Mouse (Mus musculus) mature B cell (primary cell): ENCODE measurements around the gene Aar2.
"Not testable (repeated sequence)": the region's sequence is repeated elsewhere in the genome, so short reads cannot be mapped to it uniquely, and the experiment has no call there.

Source experiments
- in situ Hi-C: fragments of 300-500 bp; cut with MboI; formaldehyde crosslinking; loops from 2 replicates; pipeline ENCODE4 v1.14.3; 2019

Gene Aar2

GRCm38 (mm10) chr2:156547123-156547891 lies at the start of gene Aar2:
Gene Aar2 (plus strand): TSS chr2:156547584.
- in situ Hi-C loops = no loop called here

GRCm38 (mm10) chr2:156497915-156498314 lies 49.5 kb upstream of the Aar2 start:
- in situ Hi-C loops = no loop called here

- in situ Hi-C loops = no loop called here
Observed at GRCm38 (mm10) chr2:156501025-156501424, 46.4 kb upstream of the Aar2 start.

GRCm38 (mm10) chr2:156505533-156505932 lies 41.9 kb upstream of the Aar2 start:
- in situ Hi-C loops = no loop called here

- in situ Hi-C loops = no loop called here
Observed at GRCm38 (mm10) chr2:156512028-156512427, 35.4 kb upstream of the Aar2 start.

GRCm38 (mm10) chr2:156512561-156512960 lies 34.8 kb upstream of the Aar2 start:
- in situ Hi-C loops = no loop called here

- in situ Hi-C loops = no loop called here
Observed at GRCm38 (mm10) chr2:156515102-156515501, 32.3 kb upstream of the Aar2 start.

- in situ Hi-C loops = no loop called here
Observed at GRCm38 (mm10) chr2:156515565-156516185, 31.7 kb upstream of the Aar2 start.

- in situ Hi-C loops = not testable (repeated sequence)
Observed at GRCm38 (mm10) chr2:156516678-156517077, 30.7 kb upstream of the Aar2 start.

GRCm38 (mm10) chr2:156518306-156518705 lies 29.1 kb upstream of the Aar2 start:
- in situ Hi-C loops = no loop called here

- in situ Hi-C loops = no loop called here
Observed at GRCm38 (mm10) chr2:156519584-156519983, 27.8 kb upstream of the Aar2 start.

- in situ Hi-C loops = no loop called here
Observed at GRCm38 (mm10) chr2:156522994-156523393, 24.4 kb upstream of the Aar2 start.

- in situ Hi-C loops = no loop called here
Observed at GRCm38 (mm10) chr2:156524078-156524477, 23.3 kb upstream of the Aar2 start.

GRCm38 (mm10) chr2:156529726-156530125 lies 17.7 kb upstream of the Aar2 start:
- in situ Hi-C loops = loop anchor here (10.0 kb wide), 1 partner anchor 175 kb away; no protein-coding TSS in a partner anchor

- in situ Hi-C loops = loop anchor here (10.0 kb wide), 1 partner anchor 172 kb away; no protein-coding TSS in a partner anchor
Observed at GRCm38 (mm10) chr2:156533160-156533559, 14.2 kb upstream of the Aar2 start.

- in situ Hi-C loops = loop anchor here (10.0 kb wide), 1 partner anchor 166 kb away; no protein-coding TSS in a partner anchor
Observed at GRCm38 (mm10) chr2:156538817-156539555, 8.4 kb upstream of the Aar2 start.

GRCm38 (mm10) chr2:156540991-156541390 lies 6.4 kb upstream of the Aar2 start:
- in situ Hi-C loops = no loop called here

GRCm38 (mm10) chr2:156542410-156542809 lies 5.0 kb upstream of the Aar2 start:
- in situ Hi-C loops = no loop called here

GRCm38 (mm10) chr2:156543804-156544203 lies 3.6 kb upstream of the Aar2 start:
- in situ Hi-C loops = no loop called here

- in situ Hi-C loops = no loop called here
Observed at GRCm38 (mm10) chr2:156552421-156552820, 5.0 kb downstream of the Aar2 start.

GRCm38 (mm10) chr2:156561808-156562207 lies 14.4 kb downstream of the Aar2 start:
- in situ Hi-C loops = no loop called here

- in situ Hi-C loops = no loop called here
Observed at GRCm38 (mm10) chr2:156563557-156563956, 16.2 kb downstream of the Aar2 start.
